Mouse (Mus musculus) myocyte (in vitro differentiated cells): ENCODE results near the gene Mt2.

Experiments
- E2F4 ChIP-seq: IDR thresholded peaks from one replicate; pipeline ENCODE4 v1.6.1; 2011; ENCODE audit warnings: mild to moderate bottlenecking, control low read depth, moderate library complexity; ENCODE audit not compliant: insufficient read depth
- MAX ChIP-seq: IDR thresholded peaks from one replicate; pipeline ENCODE4 v1.6.1; 2011; ENCODE audit warnings: low read depth, mild to moderate bottlenecking, control low read depth
- MYOD1 ChIP-seq, 3 experiments: IDR thresholded peaks; one replicate each; pipeline ENCODE4 v1.6.1; 2011; ENCODE audit warnings: control low read depth in 2 of 3, low read depth in 2 of 3, mild to moderate bottlenecking in 2 of 3, moderate library complexity in 1 of 3; ENCODE audit not compliant: insufficient read length in 2 of 3, control insufficient read depth in 1 of 3
- MYOG ChIP-seq, 3 experiments: IDR thresholded peaks; one replicate each; pipeline ENCODE4 v1.6.1; 2011; ENCODE audit warnings: control low read depth in 2 of 3, low read depth in 2 of 3, mild to moderate bottlenecking in 2 of 3; ENCODE audit not compliant: insufficient read length in 2 of 3, control insufficient read depth in 1 of 3, insufficient read depth in 1 of 3
- POLR2A ChIP-seq: IDR thresholded peaks from one replicate; pipeline ENCODE4 v1.6.1; 2011; ENCODE audit warnings: low read depth, mild to moderate bottlenecking, control low read depth, moderate library complexity; ENCODE audit not compliant: insufficient read length
- TCF12 ChIP-seq: IDR thresholded peaks from one replicate; pipeline ENCODE4 v1.6.1; 2011; ENCODE audit warnings: mild to moderate bottlenecking, control low read depth; ENCODE audit not compliant: poor library complexity, insufficient read depth, severe bottlenecking

DNA sequence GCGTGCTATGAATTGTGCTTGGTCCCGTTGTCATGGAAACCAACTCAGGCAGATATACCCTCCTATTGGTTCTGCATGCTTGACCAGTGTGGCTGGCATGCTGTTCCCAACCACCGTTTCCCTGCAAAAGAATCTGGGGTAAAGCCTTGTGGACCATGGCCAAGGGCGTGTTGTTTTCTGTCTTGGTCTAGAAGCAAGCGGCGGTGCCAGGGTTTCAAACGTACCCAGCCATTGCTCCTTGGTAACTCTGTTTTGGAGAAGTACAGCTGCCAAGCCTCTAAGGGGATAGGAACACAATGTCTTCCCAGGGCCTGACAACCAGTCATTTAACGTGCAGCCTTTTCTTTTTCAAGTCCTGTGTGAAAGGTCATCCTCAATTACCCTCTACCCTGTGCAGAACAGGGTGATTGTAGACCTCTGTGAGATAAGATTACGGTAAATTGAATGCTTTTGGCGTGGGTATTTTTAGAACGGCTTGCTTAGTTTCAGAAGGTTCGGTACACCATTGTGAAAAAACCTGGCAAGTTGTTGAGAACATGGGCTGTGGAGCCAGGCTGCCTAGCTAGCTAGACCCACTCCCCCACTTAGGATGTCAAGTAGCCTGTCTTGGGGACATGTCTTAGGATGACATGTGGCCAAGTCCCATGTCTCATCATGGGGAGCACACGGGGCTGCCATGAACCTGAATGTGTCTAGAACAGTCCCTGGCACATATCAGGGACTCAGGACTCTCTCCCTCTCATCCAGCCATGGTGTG, 17.0 kb downstream of the Mt2 start:
- no peak for TF ChIP-seq POLR2A
- no peak for TF ChIP-seq MYOG (IDR thresholded peaks at IDR 0.05; ENCODE audit: control insufficient read depth in 1 of 3, insufficient read depth in 1 of 3, insufficient read length in 2 of 3, low read depth in 2 of 3)
- TF ChIP-seq TCF12: no peak
- TF ChIP-seq E2F4: no peak
- TF ChIP-seq MAX: no peak
- TF ChIP-seq MYOD1 (IDR thresholded peaks at IDR 0.05; ENCODE audit: control insufficient read depth in 1 of 3, insufficient read length in 2 of 3, low read depth in 2 of 3): no peak
